Mouse (Mus musculus) kidney, adult 8-10 months (tissue): ENCODE results near the gene Otud5.
"Not testable (repeated sequence)": the region's sequence is repeated elsewhere in the genome, so short reads cannot be mapped to it uniquely, and the experiment has no call there.

Experiments used
- DNase-seq, 2 experiments: peaks; one replicate each; pipeline ENCODE4 v3.0.0; 2022

The Otud5 gene

GRCm38 (mm10) chrX:7883841-7884567 lies 42.8 kb downstream of the Otud5 start, which contains the start of gene Slc35a2:
Slc35a2 (plus strand) TSS chrX:7884028.
- DNase-seq: peak; percentile 90 to 95

- DNase-seq: no peak
These were observed 57.0 kb downstream of the Otud5 start for GRCm38 (mm10) chrX:7898211-7898610.

GRCm38 (mm10) chrX:7898880-7899874 lies 58.0 kb downstream of the Otud5 start, which contains the start of the genes Pqbp1 and Timm17b:
Pqbp1 (minus strand) TSS chrX:7899269.
Timm17b (plus strand) TSS chrX:7899357.
- DNase-seq: peak; percentile 91 to 93

GRCm38 (mm10) chrX:7904441-7904840 lies 63.3 kb downstream of the Otud5 start:
- DNase-seq: no peak

GRCm38 (mm10) chrX:7907735-7908134 lies 66.6 kb downstream of the Otud5 start, which contains the start of gene Gm10491:
Gm10491 (minus strand) TSS chrX:7907835.
- DNase-seq: no peak

- DNase-seq: not testable (repeated sequence)
These were observed 68.1 kb downstream of the Otud5 start, which contains the start of gene Gm10490 for GRCm38 (mm10) chrX:7909242-7909641. Gm10490 (plus strand) TSS chrX:7909542.

- DNase-seq: no peak
These were observed 69.3 kb downstream of the Otud5 start for GRCm38 (mm10) chrX:7910473-7910872.

GRCm38 (mm10) chrX:7915669-7916068 lies 74.5 kb downstream of the Otud5 start:
- peak; percentile 32 to 40 for DNase-seq

GRCm38 (mm10) chrX:7917960-7918359 lies 76.8 kb downstream of the Otud5 start:
- not testable (repeated sequence) for DNase-seq

GRCm38 (mm10) chrX:7919601-7920383 lies 78.6 kb downstream of the Otud5 start, which contains the start of gene Pcsk1n:
Pcsk1n (plus strand) TSS chrX:7919822.
- DNase-seq: no peak

- no peak for DNase-seq
These were observed 80.9 kb downstream of the Otud5 start for GRCm38 (mm10) chrX:7922032-7922431.
